Mouse (Mus musculus): ENCODE data around the gene Hddc3. TPM values are rescaled to one million over a fixed set of nuclear protein-coding genes. Genes with fewer than 3 reads are reported as not detected.
"Not testable (repeated sequence)": the region's sequence is repeated elsewhere in the genome, so short reads cannot be mapped to it uniquely, and the experiment has no call there.

The Hddc3 gene
- 10 to 100 TPM; 21.6 to 22.8 TPM for total RNA-seq (2021)
- long read RNA-seq, experiment 1, transcript Hddc3-201 (4 exons, 1,510 nt): major isoform, 25 of 33 reads
- long read RNA-seq, experiment 1, partial matches to known transcripts: 4 of 33 reads
- long read RNA-seq, experiment 1, other reads (novel, unspliced or antisense): 4 of 33 reads
- long read RNA-seq, experiment 2, transcript Hddc3-201 (4 exons, 1,510 nt): major isoform, 16 of 20 reads
- long read RNA-seq, experiment 2, partial matches to known transcripts: 3 of 20 reads
- long read RNA-seq, experiment 2, other reads (novel, unspliced or antisense): 1 of 20 reads

DNA sequence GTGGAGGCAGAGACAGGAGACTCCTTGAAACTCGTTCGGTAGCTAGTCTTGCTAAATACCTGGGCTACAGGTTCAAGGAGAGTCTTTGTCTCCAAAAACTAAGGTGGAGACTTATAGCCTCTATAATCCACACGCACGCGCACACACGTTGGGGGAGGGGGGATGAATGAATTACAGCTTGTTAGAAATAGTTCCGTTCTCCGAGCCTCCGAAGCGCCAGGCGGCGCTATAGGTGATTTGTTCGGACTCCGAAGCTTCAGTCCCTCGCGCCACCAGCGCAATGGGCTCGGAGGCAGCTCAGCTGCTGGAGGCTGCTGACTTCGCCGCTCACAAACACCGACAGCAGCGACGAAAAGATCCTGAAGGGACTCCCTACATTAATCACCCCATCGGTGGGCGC is at the start of gene Hddc3:
TSS of gene Hddc3 (plus strand) at position 247 of the 400 bp plus-strand sequence.
- peak; percentile 87 for DNase-seq

DNA sequence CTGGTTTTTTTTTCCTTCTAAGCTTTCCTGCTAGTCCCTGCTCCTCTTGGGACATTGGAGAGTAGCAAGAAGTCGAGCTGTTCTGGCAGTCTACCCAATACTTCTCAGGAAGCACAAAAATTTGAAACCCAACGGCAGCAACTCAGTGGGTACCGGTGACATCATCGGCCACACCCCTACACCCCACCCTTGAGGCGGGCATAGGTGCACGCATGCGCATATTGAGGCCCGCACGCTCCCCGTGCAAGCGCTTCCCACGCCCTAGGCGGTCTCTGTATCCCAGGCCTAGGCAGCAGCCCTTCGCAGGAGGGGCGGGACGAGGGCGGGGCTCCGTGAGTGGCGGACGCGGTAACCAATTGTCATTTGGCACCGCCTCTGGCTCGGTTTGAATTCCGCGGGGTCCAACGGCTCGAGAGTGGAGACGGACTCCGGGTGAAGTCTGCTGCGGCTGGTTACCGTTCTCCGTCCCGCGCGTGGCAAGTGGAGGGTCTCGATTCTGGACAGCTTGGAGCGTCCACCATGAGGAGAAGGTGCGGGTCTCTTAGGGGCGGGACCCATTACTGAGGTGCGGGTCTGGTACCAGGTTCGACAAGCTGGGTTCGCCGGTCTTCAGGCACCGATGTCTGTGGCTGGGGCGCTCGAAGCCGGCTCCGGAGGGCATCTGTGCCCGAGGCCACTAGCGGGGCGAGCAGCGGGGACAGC is 48.7 kb upstream of the Hddc3 start, which contains the start of gene Prc1:
TSS of gene Prc1 (plus strand) at position 389 of the 702 bp plus-strand sequence.
- peak; percentile 99 for DNase-seq

GRCm38 (mm10) chr7:80294764-80295648 is 47.9 kb upstream of the Hddc3 start:
- DNase-seq: no peak

- DNase-seq: no peak
Measured at GRCm38 (mm10) chr7:80296462-80296861, 46.4 kb upstream of the Hddc3 start.

DNA sequence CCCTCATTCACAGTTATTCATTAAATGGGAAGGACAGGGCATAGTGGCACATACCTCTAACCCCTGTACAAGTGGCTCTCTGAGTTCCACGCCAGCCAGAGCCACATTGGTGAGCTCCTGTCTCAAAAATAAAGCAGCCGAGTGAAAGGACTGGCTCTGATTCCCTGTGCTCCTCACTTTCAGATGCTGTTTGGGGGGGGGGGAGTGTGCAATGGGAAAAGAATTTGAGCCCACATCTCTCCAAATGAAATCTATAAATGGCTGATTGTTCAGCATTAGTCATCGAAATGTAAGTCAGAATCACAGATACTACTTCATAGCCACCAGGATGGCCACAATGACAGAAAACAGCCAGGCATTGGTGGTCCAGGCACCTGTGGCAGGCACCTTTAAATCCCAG is 45.9 kb upstream of the Hddc3 start:
- no peak for DNase-seq

GRCm38 (mm10) chr7:80298754-80299153 is 44.1 kb upstream of the Hddc3 start:
- no peak for DNase-seq

- DNase-seq: no peak
Measured at GRCm38 (mm10) chr7:80299568-80299967, 43.3 kb upstream of the Hddc3 start.

- no peak for DNase-seq
Measured at GRCm38 (mm10) chr7:80301522-80301921, 41.4 kb upstream of the Hddc3 start.

DNA sequence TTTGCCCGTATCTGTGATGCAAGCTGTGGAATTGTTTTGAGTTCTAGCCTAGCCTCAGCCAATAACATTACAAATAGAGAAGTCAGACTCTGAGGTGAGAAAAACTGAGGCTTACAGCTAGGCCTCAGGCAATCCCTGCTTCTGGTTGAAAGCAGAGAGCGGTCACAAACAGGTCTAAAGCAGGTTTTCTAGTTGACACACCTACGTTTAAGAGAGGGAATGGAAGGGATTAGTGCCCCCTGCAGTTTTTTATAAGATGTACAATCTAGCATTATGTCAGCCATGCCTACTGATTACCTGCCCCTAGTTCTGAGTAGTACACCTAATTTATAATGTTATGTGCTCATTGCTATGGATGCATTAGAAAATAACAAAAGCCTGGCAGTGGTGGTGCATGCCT is 35.1 kb upstream of the Hddc3 start:
- DNase-seq: no peak

- DNase-seq: no peak
Measured at GRCm38 (mm10) chr7:80310771-80311170, 32.1 kb upstream of the Hddc3 start.

DNA sequence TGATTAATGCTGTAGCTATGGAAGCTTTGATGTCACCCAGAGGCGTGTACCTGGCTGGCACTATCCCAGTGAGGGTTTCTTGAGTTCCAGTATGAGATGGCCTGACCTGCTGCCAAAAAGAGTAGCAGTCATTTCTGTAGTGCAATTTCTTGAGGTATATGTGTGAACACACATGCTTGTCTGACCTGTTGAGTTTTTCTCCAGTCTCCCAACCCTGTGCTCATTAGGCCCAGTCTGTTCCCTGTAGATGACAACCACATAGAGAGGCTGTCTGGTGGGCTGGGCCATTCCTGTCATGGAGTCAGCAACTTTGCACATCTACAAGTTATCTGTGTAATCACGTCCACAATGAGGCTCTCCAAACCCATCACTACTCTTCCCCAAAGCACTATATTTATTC is 27.2 kb upstream of the Hddc3 start:
- DNase-seq: no peak

DNA sequence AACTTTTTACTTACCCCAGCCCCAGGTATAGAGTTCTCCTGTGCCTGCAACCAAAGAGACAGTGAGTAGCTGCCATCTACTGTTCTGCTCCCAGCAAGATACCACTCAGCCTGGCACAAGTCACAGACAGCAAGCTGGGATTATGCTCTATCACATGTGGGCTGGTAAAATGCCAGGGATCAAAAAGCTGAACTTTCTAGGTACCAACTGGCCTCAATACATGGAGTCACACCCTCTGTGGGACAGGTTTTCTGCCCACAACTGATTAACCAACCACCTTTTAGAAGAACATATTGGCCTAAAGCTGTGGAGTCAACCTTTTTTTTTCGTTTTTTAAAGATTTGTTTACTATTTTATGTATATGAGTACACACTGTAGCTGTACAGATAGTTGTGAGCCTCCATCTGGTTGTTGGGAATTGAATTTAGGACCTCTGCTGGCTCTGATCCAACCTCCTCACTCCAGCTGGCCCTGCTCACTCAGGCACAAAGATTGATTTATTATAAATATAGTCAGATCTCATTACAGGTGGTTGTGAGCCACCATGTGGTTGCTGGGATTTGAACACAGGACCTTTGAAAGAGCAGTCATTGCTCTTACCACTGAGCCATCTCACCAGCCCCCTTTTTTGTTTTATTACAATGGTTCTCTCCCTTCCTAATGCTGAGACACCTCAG is 25.3 kb upstream of the Hddc3 start:
- no peak for DNase-seq

- DNase-seq: no peak
Measured at GRCm38 (mm10) chr7:80318670-80319069, 24.2 kb upstream of the Hddc3 start.

GRCm38 (mm10) chr7:80319846-80320496 is 22.9 kb upstream of the Hddc3 start:
- no peak for DNase-seq

DNA sequence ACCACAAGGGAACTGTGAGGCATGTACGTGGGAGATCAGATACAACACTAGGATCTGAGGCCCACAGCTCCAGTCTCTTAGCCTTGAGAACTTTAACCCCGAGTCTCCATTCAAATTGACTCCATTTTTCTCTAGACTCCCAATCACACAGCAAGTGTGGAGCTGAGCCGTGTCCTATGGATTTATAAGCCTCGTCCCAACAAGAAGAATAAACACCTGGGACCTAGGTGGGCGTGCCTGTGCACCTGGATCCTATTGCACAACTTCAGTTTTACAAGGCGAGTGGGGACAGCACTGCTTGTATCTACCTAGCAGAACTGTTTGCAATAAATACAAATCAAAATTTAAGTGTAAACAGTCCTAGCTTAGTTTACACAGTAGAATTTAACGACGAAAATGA is 19.6 kb upstream of the Hddc3 start:
- no peak for DNase-seq

DNA sequence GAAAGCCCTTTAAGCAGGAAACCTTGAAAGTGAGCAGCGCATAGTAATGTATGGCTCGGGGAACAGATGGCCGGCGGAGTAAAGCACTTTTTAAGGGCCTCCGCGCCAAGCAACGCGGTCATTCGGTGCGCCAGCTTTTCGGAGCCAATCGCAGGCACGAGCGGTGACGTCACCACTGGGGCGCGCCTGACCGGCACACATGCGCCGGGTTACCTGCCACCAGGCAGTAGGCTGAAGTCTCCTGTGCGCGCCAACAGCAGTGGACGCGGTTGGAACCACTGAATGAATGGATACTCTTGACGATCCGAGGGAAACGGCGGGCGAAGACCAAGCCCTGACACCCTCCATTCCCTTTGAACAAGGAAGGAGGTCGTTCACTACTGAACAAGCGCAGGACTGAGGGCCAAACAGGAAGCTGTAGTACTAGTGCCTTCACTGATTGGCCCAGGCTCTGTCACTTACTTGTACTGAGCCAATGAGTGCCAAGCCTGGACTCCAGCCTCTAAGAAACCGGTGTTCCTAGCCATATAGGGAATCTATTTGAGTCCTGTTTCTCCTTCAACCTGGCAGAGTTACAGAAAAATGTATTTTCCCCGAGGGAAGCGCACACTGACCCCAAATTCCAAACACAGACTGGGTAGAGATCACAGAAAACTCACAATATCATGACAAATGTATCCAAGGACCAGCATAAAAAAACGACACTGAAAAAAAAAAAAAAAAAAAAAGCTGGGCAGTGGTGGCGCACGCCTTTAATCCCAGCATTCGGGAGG is 18.7 kb upstream of the Hddc3 start, which contains the start of gene Rccd1:
TSS of gene Rccd1 (minus strand) at position 412 of the 773 bp plus-strand sequence.
- DNase-seq: peak; percentile 92

DNA sequence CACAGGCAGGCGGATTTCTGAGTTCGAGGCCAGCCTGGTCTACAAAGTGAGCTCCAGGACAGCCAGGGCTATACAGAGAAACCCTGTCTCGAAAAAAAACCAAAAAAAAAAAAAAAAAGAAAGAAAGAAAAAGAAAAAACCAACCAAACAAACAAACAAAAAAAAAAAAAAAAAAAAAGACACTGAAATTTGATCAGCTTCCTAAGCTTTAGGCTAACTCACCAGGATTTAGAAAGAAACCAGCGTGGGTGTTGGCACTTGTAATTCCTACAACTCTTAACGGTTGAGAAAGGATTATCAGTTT is 18.1 kb upstream of the Hddc3 start:
- not testable (repeated sequence) for DNase-seq

DNA sequence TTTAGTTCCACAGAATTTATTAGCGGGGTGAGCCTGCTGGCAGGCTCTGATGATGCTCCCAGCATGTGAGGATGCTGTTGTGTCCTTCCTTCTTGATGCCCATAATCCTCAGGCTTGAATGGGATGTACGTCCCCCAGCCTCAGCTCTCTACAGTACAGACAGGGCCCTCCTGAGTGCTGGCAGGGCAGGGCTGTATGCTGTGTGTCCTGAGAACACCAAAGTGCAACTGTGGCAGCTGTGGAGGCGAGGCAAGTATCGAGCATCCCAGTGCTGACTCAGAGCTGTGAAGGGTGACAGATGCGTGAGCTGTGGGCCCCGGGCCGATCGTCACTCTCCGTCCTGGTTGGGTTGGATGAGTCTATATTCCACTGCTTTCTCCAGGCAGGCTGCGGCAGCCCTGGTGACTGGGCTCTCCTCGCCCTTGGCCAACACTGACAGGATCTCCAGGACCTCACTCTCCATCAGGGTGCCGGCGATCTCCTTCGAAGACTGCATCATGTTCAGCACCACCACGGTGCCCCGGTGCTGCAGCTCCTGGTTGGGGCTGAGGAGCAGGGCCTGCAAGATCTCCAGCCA is 17.5 kb upstream of the Hddc3 start:
- no peak for DNase-seq

- no peak for DNase-seq
Measured at GRCm38 (mm10) chr7:80326076-80326475, 16.8 kb upstream of the Hddc3 start.

DNA sequence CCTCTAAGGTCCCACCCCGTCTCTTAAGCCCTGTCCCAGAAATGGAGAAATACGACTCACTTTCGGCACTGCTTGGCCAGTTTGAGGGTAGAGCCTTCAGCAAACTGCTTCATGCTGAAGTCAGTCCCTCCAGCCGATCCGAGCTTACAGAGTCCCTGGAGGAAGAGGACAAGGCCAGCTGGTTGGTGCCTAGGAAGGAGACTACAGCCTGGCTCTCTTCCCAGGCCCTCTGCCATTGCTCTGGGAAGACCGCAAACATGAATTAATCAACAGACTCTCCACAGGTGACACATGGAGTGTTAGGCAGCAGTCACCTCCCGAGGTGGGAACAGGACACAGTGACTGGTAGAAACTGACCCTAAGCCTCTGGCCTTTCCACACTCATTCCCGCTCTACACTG is 12.6 kb upstream of the Hddc3 start:
- DNase-seq: no peak

DNA sequence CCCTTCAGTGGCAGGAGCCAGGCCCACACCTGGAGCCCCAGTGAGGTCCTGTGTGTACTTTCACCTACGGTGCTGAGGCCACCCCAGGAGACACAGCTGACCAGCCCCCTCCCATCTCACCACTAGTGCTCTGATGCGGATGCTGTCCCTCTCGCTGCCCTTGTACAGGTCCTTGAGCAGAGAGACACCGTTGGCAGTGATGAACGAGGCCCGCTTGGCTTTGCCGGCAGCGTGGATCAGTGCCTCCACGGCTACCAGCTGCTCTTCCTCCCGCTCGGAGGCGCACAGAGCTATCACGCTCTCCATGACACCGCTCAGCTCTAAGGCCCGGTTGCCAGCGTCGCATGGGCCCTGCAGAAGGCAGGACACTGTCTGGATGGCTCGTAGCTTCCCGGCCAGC is 11.5 kb upstream of the Hddc3 start:
- DNase-seq: no peak
